Comparison of ENCODE assay signal across 15 mouse cellular contexts in the genomic region with DNA sequence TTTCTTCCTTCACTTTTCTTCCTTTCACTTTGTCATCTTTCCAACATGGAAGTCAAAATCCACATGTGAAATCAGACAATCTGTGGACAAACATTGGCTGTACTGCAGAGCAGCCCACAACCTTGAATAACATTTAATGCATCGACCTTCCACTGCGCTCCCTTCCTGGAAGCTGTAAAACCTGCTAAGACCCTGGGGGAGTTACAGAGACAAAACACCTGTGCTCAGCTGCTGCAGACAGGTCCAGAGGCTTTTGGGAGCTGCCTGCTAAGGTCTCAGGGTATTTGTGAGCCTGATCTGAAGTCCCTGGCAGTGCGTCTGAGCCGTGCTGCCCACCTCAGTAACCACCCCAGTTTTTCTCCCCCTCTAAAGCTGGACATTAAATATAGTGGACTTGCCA.
"Had no signal": no experiment of that assay in that cellular context is flagged by ENCODE, and none has a peak within 500 bp of the region (broad histone marks: within the 10 kb centered on the region; RNA-seq: fewer than 3 reads in every experiment).

No protein-coding gene starts in this region.

- H3K9ac ChIP-seq: liver, embryonic 13.5 days; liver, embryonic 15.5 days; liver, postnatal 0 days; midbrain, embryonic 13.5 days; midbrain, embryonic 15.5 days; neural tube, embryonic 12.5 days had no signal

- H3K27ac ChIP-seq: liver, embryonic 13.5 days; liver, embryonic 15.5 days; macrophage; midbrain, embryonic 13.5 days; midbrain, embryonic 15.5 days; neural tube, embryonic 12.5 days had no signal

- H3K27me3 ChIP-seq: liver, embryonic 13.5 days; liver, embryonic 15.5 days; midbrain, embryonic 13.5 days; midbrain, embryonic 15.5 days; neural tube, embryonic 12.5 days had no signal

- H3K4me2 ChIP-seq: liver, embryonic 13.5 days; liver, embryonic 15.5 days; midbrain, embryonic 11.5 days; midbrain, embryonic 13.5 days; midbrain, embryonic 15.5 days; neural tube, embryonic 12.5 days had no signal

- H3K36me3 ChIP-seq: liver, embryonic 13.5 days; liver, embryonic 15.5 days; midbrain, embryonic 13.5 days; midbrain, embryonic 15.5 days; neural tube, embryonic 12.5 days had no signal

- DNase-seq: liver, embryonic 13.5 days; liver, postnatal 0 days; lung, postnatal 14 days; lung, postnatal 36 days; right cerebral cortex, postnatal 14 days; thymus, adult 18-20 months; thymus, postnatal 14 days; thymus, postnatal 36 days had no signal

- H3K4me1 ChIP-seq: liver, embryonic 13.5 days; liver, embryonic 15.5 days; midbrain, embryonic 15.5 days; neural tube, embryonic 12.5 days had no signal

- ATAC-seq: liver, postnatal 0 days; midbrain, embryonic 13.5 days; midbrain, embryonic 15.5 days had no signal

- H3K9me3 ChIP-seq: liver, embryonic 13.5 days; liver, embryonic 15.5 days; megakaryocyte, embryonic 14.5 days; midbrain, embryonic 13.5 days; midbrain, embryonic 15.5 days; neural tube, embryonic 12.5 days had no signal

- H3K4me3 ChIP-seq: liver, embryonic 13.5 days; liver, embryonic 15.5 days; megakaryocyte, embryonic 14.5 days; midbrain, embryonic 13.5 days; midbrain, embryonic 15.5 days; neural tube, embryonic 12.5 days had no signal
